Mouse (Mus musculus) left cerebral cortex, postnatal 25 days (tissue): ENCODE measurements around the gene Uvrag. TPM values are rescaled to one million over a fixed set of nuclear protein-coding genes. Genes with fewer than 3 reads are reported as not detected.

Experiments used
- DNase-seq, 2 experiments: peaks; one replicate each; pipeline ENCODE4 v3.0.0; 2022; ENCODE audit warnings: low spot score in 2 of 2, mixed read lengths in 1 of 2
- intact Hi-C: fragments of 180-260 bp; cut with DNase I; formaldehyde crosslinking; loops from one replicate; pipeline ENCODE4 v1.15.1; 2025
- total RNA-seq, 2 experiments: library from RNA; stranded (reverse); gene quantifications; 2 replicates each; pipeline ENCODE4 v1.2.3; 2021

Uvrag gene
- total RNA-seq, 2 experiments from 2014 or later = 50.9 to 56.3 TPM

GRCm38 (mm10) chr7:99146906-99147305 lies 6.0 kb upstream of the Uvrag start:
- no peak for DNase-seq
- intact Hi-C loops = no loop called here

GRCm38 (mm10) chr7:99146011-99146410 lies 5.1 kb upstream of the Uvrag start:
- no peak for DNase-seq
- intact Hi-C loops = no loop called here

- DNase-seq = peak; percentile 76 to 96
- intact Hi-C loops = loop anchor here (5.0 kb wide), 1 partner anchor 123 kb away; the partner anchor contains the start of gene Map6
Measured at GRCm38 (mm10) chr7:99144616-99145015, 3.7 kb upstream of the Uvrag start.

- intact Hi-C loops = loop anchor here (5.0 kb wide), 1 partner anchor 124 kb away; the partner anchor contains the start of gene Map6
- DNase-seq = no peak
Measured at GRCm38 (mm10) chr7:99143244-99143643, 2.3 kb upstream of the Uvrag start.

- DNase-seq = peak; percentile 52 to 65
Measured at GRCm38 (mm10) chr7:99141919-99142606, 1.1 kb upstream of the Uvrag start.

GRCm38 (mm10) chr7:99140511-99140910 lies 430 bp downstream of the Uvrag start:
- intact Hi-C loops = loop anchor here (5.0 kb wide), 1 partner anchor 127 kb away; the partner anchor contains the start of gene Map6

More at GRCm38 (mm10) chr7:99141919-99142606, 1.1 kb upstream of the Uvrag start:
- intact Hi-C loops = loop anchor here (5.0 kb wide), 1 partner anchor 125 kb away; the partner anchor contains the start of gene Map6

GRCm38 (mm10) chr7:99139841-99140491 lies 975 bp downstream of the Uvrag start:
- intact Hi-C loops = loop anchor here (5.0 kb wide), 1 partner anchor 127 kb away; the partner anchor contains the start of gene Map6
- DNase-seq = peak; percentile 30 to 39

More at GRCm38 (mm10) chr7:99140511-99140910, 430 bp downstream of the Uvrag start:
- DNase-seq = no peak

GRCm38 (mm10) chr7:99137541-99137940 lies 3.4 kb downstream of the Uvrag start:
- intact Hi-C loops = no loop called here
- DNase-seq = no peak

GRCm38 (mm10) chr7:99136789-99137188 lies 4.2 kb downstream of the Uvrag start:
- intact Hi-C loops = no loop called here
- no peak for DNase-seq

- DNase-seq = no peak
Measured at GRCm38 (mm10) chr7:99133811-99134402, 7.0 kb downstream of the Uvrag start.

GRCm38 (mm10) chr7:99132597-99132996 lies 8.3 kb downstream of the Uvrag start:
- intact Hi-C loops = no loop called here
- no peak for DNase-seq

More at GRCm38 (mm10) chr7:99133811-99134402, 7.0 kb downstream of the Uvrag start:
- intact Hi-C loops = no loop called here

GRCm38 (mm10) chr7:99131819-99132353 lies 9.1 kb downstream of the Uvrag start:
- intact Hi-C loops = no loop called here
- DNase-seq = no peak

- no peak for DNase-seq
- intact Hi-C loops = no loop called here
Measured at GRCm38 (mm10) chr7:99128965-99129364, 12.0 kb downstream of the Uvrag start.

GRCm38 (mm10) chr7:99128020-99128950 lies 12.7 kb downstream of the Uvrag start:
- no peak for DNase-seq
- intact Hi-C loops = no loop called here

GRCm38 (mm10) chr7:99126057-99126456 lies 14.9 kb downstream of the Uvrag start:
- intact Hi-C loops = no loop called here
- no peak for DNase-seq

GRCm38 (mm10) chr7:99122651-99123050 lies 18.3 kb downstream of the Uvrag start:
- no peak for DNase-seq
- intact Hi-C loops = no loop called here

GRCm38 (mm10) chr7:99120865-99121521 lies 19.9 kb downstream of the Uvrag start:
- no peak for DNase-seq
- intact Hi-C loops = no loop called here

GRCm38 (mm10) chr7:99120082-99120481 lies 20.9 kb downstream of the Uvrag start:
- no peak for DNase-seq
- intact Hi-C loops = no loop called here

GRCm38 (mm10) chr7:99116781-99117180 lies 24.2 kb downstream of the Uvrag start:
- no peak for DNase-seq
- intact Hi-C loops = no loop called here
